Mouse (Mus musculus): Measurements from ENCODE around the gene Mapk10.

DNA sequence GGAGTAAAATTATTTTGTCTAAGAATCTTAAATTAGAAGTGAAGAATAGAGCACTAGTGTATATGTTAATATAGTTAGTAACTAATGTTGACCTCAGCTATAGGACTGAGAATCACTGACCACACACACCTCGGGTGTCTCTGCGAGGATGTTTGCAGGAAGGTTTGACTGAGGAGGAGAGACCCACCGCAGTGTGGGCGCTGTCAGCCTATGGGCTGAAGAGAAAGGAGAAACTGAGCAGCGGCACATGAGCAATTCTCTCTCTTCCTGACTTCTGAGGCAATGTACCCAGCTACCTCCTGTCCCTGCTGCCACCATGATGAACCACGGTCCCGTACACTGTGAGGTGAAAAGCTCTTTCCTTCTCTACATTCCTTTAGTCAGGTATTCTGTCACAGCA is 95.6 kb downstream of the Mapk10 start:
- TF ChIP-seq CTCF (IDR thresholded peaks at IDR 0.05; ENCODE audit: low read depth, low read length) = no peak
- TF ChIP-seq POLR2A (IDR thresholded peaks at IDR 0.05; ENCODE audit: insufficient read depth, low read length) = no peak
- TF ChIP-seq EP300 (IDR thresholded peaks at IDR 0.05; ENCODE audit: insufficient read depth, low read depth, low read length) = no peak
